Mouse (Mus musculus): Measurements from ENCODE around the gene 4933428G20Rik. TPM values are rescaled to one million over a fixed set of nuclear protein-coding genes. Genes with fewer than 3 reads are reported as not detected.

4933428G20Rik gene
- polyA plus RNA-seq, 1 experiment from 2014 or later, result 0.15 TPM

GRCm38 (mm10) chr11:97448611-97449394, 51.3 kb downstream of the 4933428G20Rik start:
- no peak overlapping the region for H3K4me2 ChIP-seq (replicated peaks; ENCODE audit: low read depth, low read length)
- peaks cover 70% of the 10 kb centered on the region for H3K36me3 ChIP-seq (ENCODE audit: control insufficient read depth, insufficient read depth, low read length)
- 88% methylated on average over 11 of the region's 11 CpGs for WGBS
- no peak for ATAC-seq (ENCODE audit: low FRiP score, low TSS enrichment)
- no peaks in the 10 kb centered on the region for H3K9me3 ChIP-seq (ENCODE audit: control insufficient read depth, low read length)
- H3K27me3 ChIP-seq (ENCODE audit: control insufficient read depth, insufficient read depth, low read length), result no peaks in the 10 kb centered on the region
- H3K27ac ChIP-seq (ENCODE audit: low read depth, low read length), result no peak overlapping the region; the same call in 1 of the 2 replicates
- peaks cover 28% of the 10 kb centered on the region for H3K4me1 ChIP-seq (ENCODE audit: control insufficient read depth, insufficient read depth, low read length)
- H3K4me3 ChIP-seq (ENCODE audit: low read length), result no peak overlapping the region
- peak overlapping the region; percentile 18; the same call in 1 of the 2 replicates for H3K9ac ChIP-seq (ENCODE audit: low read depth, low read length)

DNA sequence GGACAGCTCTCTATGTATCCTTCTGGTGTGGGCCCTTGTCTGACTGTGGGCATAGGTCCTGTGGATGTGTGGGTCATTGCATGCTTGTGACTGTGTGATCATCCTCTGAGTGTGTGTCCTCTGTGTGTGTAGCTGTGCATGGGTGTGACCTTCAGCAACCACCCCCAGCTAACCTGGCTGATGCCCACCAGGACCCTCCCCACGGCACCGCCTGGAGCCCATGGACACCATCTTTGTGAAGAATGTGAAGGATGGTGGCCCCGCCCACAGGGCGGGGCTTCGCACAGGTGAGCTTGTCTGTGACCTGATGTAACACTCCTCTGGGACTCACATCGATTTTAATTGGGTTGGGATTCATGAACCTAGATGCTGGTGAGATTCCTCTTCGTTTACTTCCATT, 52.2 kb downstream of the 4933428G20Rik start:
- 79% methylated on average over 7 of the region's 7 CpGs for WGBS
- H3K9ac ChIP-seq (ENCODE audit: low read depth, low read length), result no peak overlapping the region
- ATAC-seq (ENCODE audit: low FRiP score, low TSS enrichment), result no peak
- H3K36me3 ChIP-seq (ENCODE audit: control insufficient read depth, insufficient read depth, low read length), result peaks cover 65% of the 10 kb centered on the region
- no peaks in the 10 kb centered on the region for H3K27me3 ChIP-seq (ENCODE audit: control insufficient read depth, insufficient read depth, low read length)
- H3K27ac ChIP-seq (ENCODE audit: low read depth, low read length), result no peak overlapping the region
- no peaks in the 10 kb centered on the region for H3K9me3 ChIP-seq (ENCODE audit: control insufficient read depth, low read length)
- H3K4me1 ChIP-seq (ENCODE audit: control insufficient read depth, insufficient read depth, low read length), result peaks cover 28% of the 10 kb centered on the region
- H3K4me3 ChIP-seq (ENCODE audit: low read length), result no peak overlapping the region
- H3K4me2 ChIP-seq (replicated peaks; ENCODE audit: low read depth, low read length), result no peak overlapping the region

GRCm38 (mm10) chr11:97445999-97446511, 54.1 kb downstream of the 4933428G20Rik start:
- no peak for ATAC-seq (ENCODE audit: low FRiP score, low TSS enrichment)
- Histone ChIP-seq H3K27ac (ENCODE audit: low read depth, low read length) (no peak overlapping the region), H3K4me2 (replicated peaks; ENCODE audit: low read depth, low read length) (no peak overlapping the region), H3K4me1 (ENCODE audit: control insufficient read depth, insufficient read depth, low read length) (peaks cover 41% of the 10 kb centered on the region), H3K9ac (ENCODE audit: low read depth, low read length) (no peak overlapping the region), H3K4me3 (ENCODE audit: low read length) (no peak overlapping the region), H3K36me3 (ENCODE audit: control insufficient read depth, insufficient read depth, low read length) (peaks cover 47% of the 10 kb centered on the region), H3K9me3 (ENCODE audit: control insufficient read depth, low read length) (no peaks in the 10 kb centered on the region), H3K27me3 (ENCODE audit: control insufficient read depth, insufficient read depth, low read length) (no peaks in the 10 kb centered on the region)
- 74% methylated on average over 4 of the region's 4 CpGs for WGBS

- Histone ChIP-seq H3K4me1 (ENCODE audit: control insufficient read depth, insufficient read depth, low read length) (peaks cover 39% of the 10 kb centered on the region), H3K27ac (ENCODE audit: low read depth, low read length) (no peak overlapping the region), H3K4me2 (replicated peaks; ENCODE audit: low read depth, low read length) (no peak overlapping the region), H3K36me3 (ENCODE audit: control insufficient read depth, insufficient read depth, low read length) (peaks cover 47% of the 10 kb centered on the region), H3K27me3 (ENCODE audit: control insufficient read depth, insufficient read depth, low read length) (no peaks in the 10 kb centered on the region), H3K9me3 (ENCODE audit: control insufficient read depth, low read length) (no peaks in the 10 kb centered on the region), H3K4me3 (ENCODE audit: low read length) (no peak overlapping the region), H3K9ac (ENCODE audit: low read depth, low read length) (no peak overlapping the region)
- 91% methylated on average over 6 of the region's 6 CpGs for WGBS
- no peak for ATAC-seq (ENCODE audit: low FRiP score, low TSS enrichment)
These were observed 54.5 kb downstream of the 4933428G20Rik start for GRCm38 (mm10) chr11:97445596-97445995.

DNA sequence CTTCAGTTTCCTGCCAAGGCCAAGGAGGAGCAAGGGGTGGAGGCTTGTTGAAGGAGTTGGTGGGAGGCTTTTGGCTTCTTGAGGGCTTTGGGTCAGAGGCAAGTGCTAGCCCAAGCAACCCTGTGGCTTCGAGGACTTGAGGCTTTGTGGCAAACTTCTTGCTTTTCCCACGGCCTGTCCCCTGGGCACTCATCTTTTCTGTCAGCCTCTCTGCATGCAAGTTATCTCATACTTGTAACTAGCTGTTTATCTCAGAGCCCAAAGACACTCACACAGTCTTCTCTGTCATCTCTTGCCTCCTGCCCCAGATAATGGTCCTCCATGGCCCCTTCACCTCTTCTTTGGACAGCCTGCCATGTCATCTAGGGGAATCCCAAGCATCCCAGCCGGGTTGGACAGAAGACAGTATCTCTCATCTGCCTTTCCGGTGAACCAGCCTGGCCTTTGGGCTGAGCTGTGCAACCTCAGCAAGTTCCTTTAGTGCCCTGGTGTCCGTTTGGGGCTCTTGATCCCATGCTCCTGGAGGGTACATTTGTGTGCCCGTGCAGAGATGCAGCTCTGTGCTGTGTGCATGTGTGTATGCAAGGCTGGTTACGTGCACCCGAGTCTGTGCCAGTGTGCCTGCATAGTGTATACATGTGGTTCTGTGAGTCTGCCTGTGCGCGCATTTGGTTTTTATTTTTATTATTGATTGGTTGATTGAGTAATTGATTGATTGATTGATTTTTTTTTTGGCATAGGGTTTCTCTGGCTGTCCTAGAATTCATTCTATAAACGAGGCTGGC, 57.1 kb downstream of the 4933428G20Rik start:
- peaks cover 32% of the 10 kb centered on the region for H3K36me3 ChIP-seq (ENCODE audit: control insufficient read depth, insufficient read depth, low read length)
- no peaks in the 10 kb centered on the region for H3K9me3 ChIP-seq (ENCODE audit: control insufficient read depth, low read length)
- H3K4me3 ChIP-seq (ENCODE audit: low read length), result no peak overlapping the region
- H3K9ac ChIP-seq (ENCODE audit: low read depth, low read length), result peak overlapping the region; percentile 0; the same call in 1 of the 2 replicates
- WGBS, result 85% methylated on average over 11 of the region's 11 CpGs
- H3K27me3 ChIP-seq (ENCODE audit: control insufficient read depth, insufficient read depth, low read length), result no peaks in the 10 kb centered on the region; the same call in 1 of the 2 replicates
- ATAC-seq (ENCODE audit: low FRiP score, low TSS enrichment), result no peak
- peaks cover 38% of the 10 kb centered on the region for H3K4me1 ChIP-seq (ENCODE audit: control insufficient read depth, insufficient read depth, low read length)
- no peak overlapping the region; the same call in 1 of the 2 replicates for H3K4me2 ChIP-seq (replicated peaks; ENCODE audit: low read depth, low read length)
- H3K27ac ChIP-seq (ENCODE audit: low read depth, low read length), result peak overlapping the region; percentile 4; the same call in 1 of the 2 replicates

GRCm38 (mm10) chr11:97441658-97442125, 58.4 kb downstream of the 4933428G20Rik start:
- H3K4me2 ChIP-seq (replicated peaks; ENCODE audit: low read depth, low read length), result peak overlapping the region; percentile 77
- H3K27ac ChIP-seq (ENCODE audit: low read depth, low read length), result peak overlapping the region; percentile 67; the same call in 1 of the 2 replicates
- WGBS, result 16% methylated on average over 3 of the region's 3 CpGs
- peaks cover 50% of the 10 kb centered on the region for H3K4me1 ChIP-seq (ENCODE audit: control insufficient read depth, insufficient read depth, low read length)
- no peaks in the 10 kb centered on the region for H3K9me3 ChIP-seq (ENCODE audit: control insufficient read depth, low read length)
- H3K36me3 ChIP-seq (ENCODE audit: control insufficient read depth, insufficient read depth, low read length), result peaks cover 24% of the 10 kb centered on the region; the same call in 1 of the 2 replicates
- H3K9ac ChIP-seq (ENCODE audit: low read depth, low read length), result peak overlapping the region; percentile 75; the same call in 1 of the 2 replicates
- H3K27me3 ChIP-seq (ENCODE audit: control insufficient read depth, insufficient read depth, low read length), result no peaks in the 10 kb centered on the region; the same call in 1 of the 2 replicates
- H3K4me3 ChIP-seq (ENCODE audit: low read length), result peak overlapping the region; percentile 68
- ATAC-seq (ENCODE audit: low FRiP score, low TSS enrichment), result no peak

DNA sequence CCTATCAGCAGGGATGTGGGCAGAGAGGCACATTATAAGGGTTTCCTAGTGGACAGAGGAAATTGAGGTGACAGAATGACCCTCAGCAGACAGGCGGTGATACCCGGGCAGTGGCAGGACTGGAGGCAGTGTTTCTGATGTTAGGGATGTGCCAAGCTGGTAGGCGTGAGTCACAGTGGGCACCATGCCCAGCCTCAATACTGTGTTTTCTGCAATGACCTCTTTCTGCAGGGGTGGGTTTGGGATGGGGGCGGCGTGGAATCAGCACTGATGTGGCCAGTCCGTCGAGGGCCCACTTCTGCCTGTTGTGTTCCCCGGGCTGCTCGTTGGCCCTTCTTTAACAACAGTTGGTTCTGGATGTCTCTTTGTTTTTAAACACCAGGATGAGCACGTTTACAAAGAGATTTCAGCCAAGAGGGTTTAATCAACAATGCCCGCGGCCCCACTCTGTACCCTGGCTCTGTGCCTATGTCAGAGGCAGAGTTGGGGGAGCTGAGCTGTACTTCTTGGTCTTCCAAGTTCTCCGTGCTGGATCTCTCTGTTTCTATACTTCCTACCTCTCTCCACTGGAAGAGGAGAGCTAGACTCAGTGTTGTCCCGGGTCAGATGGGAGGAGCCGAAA, 59.0 kb downstream of the 4933428G20Rik start:
- Histone ChIP-seq H3K4me2 (replicated peaks; ENCODE audit: low read depth, low read length) (peak overlapping the region; percentile 77), H3K9ac (ENCODE audit: low read depth, low read length) (peak overlapping the region; percentile 75; the same call in 1 of the 2 replicates), H3K36me3 (ENCODE audit: control insufficient read depth, insufficient read depth, low read length) (peaks cover 22% of the 10 kb centered on the region; the same call in 1 of the 2 replicates), H3K4me3 (ENCODE audit: low read length) (peak overlapping the region; percentile 68), H3K4me1 (ENCODE audit: control insufficient read depth, insufficient read depth, low read length) (peaks cover 55% of the 10 kb centered on the region), H3K9me3 (ENCODE audit: control insufficient read depth, low read length) (no peaks in the 10 kb centered on the region), H3K27me3 (ENCODE audit: control insufficient read depth, insufficient read depth, low read length) (no peaks in the 10 kb centered on the region; the same call in 1 of the 2 replicates), H3K27ac (ENCODE audit: low read depth, low read length) (peak overlapping the region; percentile 91)
- 51% methylated on average over 15 of the region's 15 CpGs for WGBS
- no peak for ATAC-seq (ENCODE audit: low FRiP score, low TSS enrichment)
